Mouse (Mus musculus) myocyte (in vitro differentiated cells): ENCODE data around the gene Kifc3.

Experiments
- CEBPB ChIP-seq: IDR thresholded peaks from 2 replicates; pipeline ENCODE4 v1.6.1; 2011; ENCODE audit warnings: mild to moderate bottlenecking, moderate library complexity; ENCODE audit not compliant: poor library complexity, insufficient read depth, severe bottlenecking
- E2F4 ChIP-seq: IDR thresholded peaks from one replicate; pipeline ENCODE4 v1.6.1; 2011; ENCODE audit warnings: mild to moderate bottlenecking, control low read depth, moderate library complexity; ENCODE audit not compliant: insufficient read depth
- MYOD1 ChIP-seq, 3 experiments: IDR thresholded peaks; one replicate each; pipeline ENCODE4 v1.6.1; 2011; ENCODE audit warnings: control low read depth in 2 of 3, low read depth in 2 of 3, mild to moderate bottlenecking in 2 of 3, moderate library complexity in 1 of 3; ENCODE audit not compliant: insufficient read length in 2 of 3, control insufficient read depth in 1 of 3
- POLR2A ChIP-seq: IDR thresholded peaks from one replicate; pipeline ENCODE4 v1.6.1; 2011; ENCODE audit warnings: low read depth, mild to moderate bottlenecking, control low read depth, moderate library complexity; ENCODE audit not compliant: insufficient read length
- POLR2AphosphoS2 ChIP-seq: IDR thresholded peaks from one replicate; pipeline ENCODE4 v1.6.1; 2011; ENCODE audit warnings: low read depth, control low read depth; ENCODE audit not compliant: insufficient read length
- TCF12 ChIP-seq: IDR thresholded peaks from one replicate; pipeline ENCODE4 v1.6.1; 2011; ENCODE audit warnings: mild to moderate bottlenecking, control low read depth; ENCODE audit not compliant: poor library complexity, insufficient read depth, severe bottlenecking
- USF1 ChIP-seq: IDR thresholded peaks from one replicate; pipeline ENCODE4 v1.6.1; 2011; ENCODE audit warnings: low read depth, mild to moderate bottlenecking, control low read depth, moderate library complexity

DNA sequence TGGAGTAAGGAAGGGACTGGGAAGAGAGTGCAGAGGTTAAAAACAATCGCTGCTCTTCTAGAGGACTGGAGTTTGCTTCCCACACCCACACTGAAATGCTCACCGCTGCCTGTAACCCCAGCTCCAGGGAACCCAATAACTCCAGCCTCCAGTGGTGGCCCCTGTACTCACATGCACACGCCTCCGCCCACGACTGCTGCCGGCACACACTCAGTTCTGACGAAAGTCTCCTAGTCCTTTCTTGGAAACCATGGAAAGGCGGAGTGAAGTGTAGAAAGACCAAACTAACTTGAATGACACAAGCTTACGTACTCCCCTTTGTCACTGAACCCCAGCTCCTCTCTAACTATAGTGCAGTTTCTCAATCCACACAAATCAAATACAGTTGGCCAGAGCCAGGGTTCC lies 2.6 kb downstream of the Kifc3 start:
- TF ChIP-seq USF1 (no peak), POLR2A (no peak), E2F4 (no peak), TCF12 (no peak), POLR2AphosphoS2 (no peak), CEBPB (no peak), MYOD1 (IDR thresholded peaks at IDR 0.05; ENCODE audit: control insufficient read depth in 1 of 3, insufficient read length in 2 of 3, low read depth in 2 of 3) (no peak)
